Mouse (Mus musculus) small intestine, adult 2 months (tissue): Measurements from ENCODE around the gene Myl4.

ENCODE experiments used
- CTCF ChIP-seq: fragments of 200-500 bp; IDR thresholded peaks from 2 replicates; pipeline ENCODE4 v1.5.1; 2012; ENCODE audit warnings: low read depth, mild to moderate bottlenecking, control low read depth, inconsistent platforms, low read length, moderate library complexity, mixed read lengths; ENCODE audit not compliant: insufficient replicate concordance, insufficient read length; ENCODE audit errors: extremely low read depth
- POLR2A ChIP-seq: fragments of 200-500 bp; IDR thresholded peaks from 2 replicates; pipeline ENCODE4 v1.6.1; 2012; ENCODE audit warnings: low read depth, mild to moderate bottlenecking, control low read depth, inconsistent platforms, low read length, moderate library complexity

GRCm38 (mm10) chr11:104565172-104565571 is 14.7 kb downstream of the Myl4 start:
- no peak for TF ChIP-seq CTCF
- TF ChIP-seq POLR2A, result no peak
